Mouse (Mus musculus) lung, adult 2 months (tissue): ENCODE measurements around the gene Crybb3.

Experiments used
- CTCF ChIP-seq: fragments of 200-500 bp; IDR thresholded peaks from 2 replicates; pipeline ENCODE4 v1.5.1; 2011; ENCODE audit warnings: mild to moderate bottlenecking, low read length, control low read depth; ENCODE audit not compliant: insufficient read depth
- POLR2A ChIP-seq: fragments of 200-500 bp; IDR thresholded peaks from 2 replicates; pipeline ENCODE4 v1.6.1; 2011; ENCODE audit warnings: low read depth, mild to moderate bottlenecking, control low read depth, low read length, borderline replicate concordance; ENCODE audit errors: extremely low read depth

GRCm38 (mm10) chr5:113049876-113050275 lies 31.5 kb downstream of the Crybb3 start:
- no peak for TF ChIP-seq CTCF
- TF ChIP-seq POLR2A = no peak
